Mouse (Mus musculus) megakaryocyte, adult 5-6 weeks (primary cell): ENCODE measurements around the gene Ptpro. TPM values are rescaled to one million over a fixed set of nuclear protein-coding genes. Genes with fewer than 3 reads are reported as not detected.

Experiments used
- ATAC-seq: 2 replicates; pipeline ENCODE4 v1.8.0; 2016; ENCODE audit warnings: mild to moderate bottlenecking, inconsistent platforms; ENCODE audit not compliant: poor library complexity, severe bottlenecking
- total RNA-seq, 2 experiments: library from RNA; stranded (forward) in 1 of 2; stranded (reverse) in 1 of 2; fragments of 153-499, 151-499 nt in 1 of 2; fragments of 221-1000, 200-1000 nt in 1 of 2; gene quantifications; 2 replicates each; pipeline versions ENCODE4 v1.2.3 to v1.2.4; 2015 to 2017

Gene Ptpro
- total RNA-seq, 2 experiments from 2014 or later, result 133 to 141 TPM

DNA sequence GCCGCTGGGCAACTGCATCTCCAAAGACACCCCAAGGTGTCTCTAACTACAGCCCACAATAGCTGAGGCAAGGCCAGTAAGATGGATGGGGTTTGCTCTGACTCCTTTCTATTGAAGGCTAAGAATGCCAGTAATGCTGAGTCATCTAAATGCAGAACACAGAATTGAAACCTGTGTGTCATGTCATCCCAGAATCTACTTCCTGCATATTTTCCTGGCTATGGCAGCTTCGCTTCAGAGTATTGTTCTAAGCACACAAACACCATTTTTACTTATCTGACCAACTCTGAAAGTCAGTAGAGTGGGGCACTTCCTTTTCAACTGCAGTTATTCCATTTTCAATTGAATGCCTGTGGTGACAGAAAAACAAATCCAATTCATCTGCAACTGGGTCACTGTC lies 40.3 kb downstream of the Ptpro start:
- ATAC-seq, result peak; percentile 66

DNA sequence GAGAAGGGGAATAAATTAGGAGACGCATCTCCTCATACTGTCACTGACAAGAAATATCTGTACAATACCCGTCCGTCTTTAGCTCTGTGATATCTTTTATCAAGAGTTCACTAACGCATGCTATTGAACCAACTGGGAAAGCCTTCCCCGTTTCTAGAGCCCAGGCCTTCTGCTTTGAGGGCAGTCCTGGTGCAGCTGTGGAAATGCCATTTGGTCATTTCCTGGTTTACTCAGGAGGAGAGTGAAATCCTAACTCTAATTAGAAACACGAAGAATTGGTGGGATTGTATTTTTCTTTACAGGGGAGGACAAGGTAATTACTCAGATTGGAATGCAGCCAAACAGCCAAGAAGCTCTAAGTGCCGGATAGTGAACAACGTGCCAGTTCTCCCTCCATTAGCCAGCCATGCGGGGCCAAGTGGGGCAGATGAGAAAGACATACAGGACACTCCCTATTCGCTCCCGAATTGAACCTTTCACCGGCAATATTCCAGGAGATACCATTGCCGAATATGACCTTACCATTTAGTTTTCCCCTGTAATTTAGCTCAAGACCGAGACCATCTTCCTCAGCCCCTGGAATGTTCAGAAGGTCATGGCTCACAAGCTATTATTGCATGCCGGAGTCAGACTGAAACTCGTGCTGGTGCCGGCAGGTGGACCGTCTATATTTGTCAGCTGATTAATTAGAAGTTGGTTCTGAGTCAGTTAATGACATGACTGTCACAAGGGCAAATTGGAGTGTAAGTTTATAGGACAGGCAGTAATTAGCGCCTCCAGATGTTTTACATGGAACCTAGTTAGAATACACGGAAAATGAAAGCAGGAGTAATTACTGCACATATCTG lies 43.1 kb downstream of the Ptpro start:
- no peak for ATAC-seq

DNA sequence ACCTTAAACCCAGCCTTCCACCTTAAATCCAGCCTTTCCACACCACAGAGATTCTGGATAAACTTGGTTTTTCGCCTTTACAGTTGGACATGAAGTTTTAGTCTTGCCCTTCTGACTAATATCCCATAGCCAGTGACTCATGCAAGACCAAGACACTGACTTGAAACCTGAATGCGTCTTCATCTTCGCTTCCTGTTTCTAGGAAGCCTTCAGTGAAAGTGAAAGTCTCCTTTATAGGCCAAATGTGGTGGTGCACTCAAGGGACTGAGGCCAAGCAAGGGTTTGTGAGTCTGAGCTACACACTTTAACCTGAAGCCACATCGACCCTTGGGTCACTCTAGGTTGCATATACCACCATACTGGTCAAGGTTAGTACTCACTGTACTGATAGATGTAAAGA lies 50.4 kb downstream of the Ptpro start:
- ATAC-seq, result peak; percentile 98

DNA sequence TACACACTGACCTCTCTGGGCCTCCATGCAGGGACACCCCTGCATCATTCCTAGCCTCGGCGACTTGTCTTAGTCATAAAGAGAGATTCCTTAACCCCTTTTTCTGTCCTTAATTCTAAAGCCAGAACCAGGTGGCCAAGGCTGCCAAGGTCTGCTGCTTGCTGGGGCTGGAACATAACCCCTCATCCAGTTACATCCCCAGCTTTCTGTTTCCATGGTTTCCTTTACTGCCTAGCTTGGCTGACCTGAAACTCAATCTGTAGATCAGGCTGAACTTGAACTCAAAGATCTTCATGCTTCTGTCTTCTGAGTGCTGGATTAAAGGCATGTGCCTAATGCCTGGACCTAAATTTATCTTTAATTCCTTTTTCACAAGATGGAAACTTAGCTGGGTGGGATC lies 51.7 kb downstream of the Ptpro start:
- no peak for ATAC-seq

DNA sequence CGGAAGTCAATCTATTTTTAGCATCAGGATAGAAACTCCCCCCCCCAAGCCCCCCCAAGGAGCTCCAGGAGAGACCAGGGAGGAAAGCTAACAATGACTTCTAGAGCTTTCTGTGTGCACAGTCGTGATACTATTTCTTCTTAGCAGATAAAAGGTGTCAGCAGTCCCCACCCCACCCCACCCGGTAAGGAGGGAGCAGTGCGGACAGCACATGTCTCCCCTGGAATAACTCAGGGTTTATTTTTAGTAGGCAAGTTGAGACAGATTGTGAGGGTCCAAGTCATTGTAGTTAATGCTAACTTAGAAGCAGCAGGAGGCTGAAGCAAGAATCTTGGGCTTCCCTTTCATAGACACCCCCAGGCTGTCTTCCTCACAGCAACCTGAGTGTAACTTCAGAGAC lies 63.1 kb downstream of the Ptpro start:
- no peak for ATAC-seq

DNA sequence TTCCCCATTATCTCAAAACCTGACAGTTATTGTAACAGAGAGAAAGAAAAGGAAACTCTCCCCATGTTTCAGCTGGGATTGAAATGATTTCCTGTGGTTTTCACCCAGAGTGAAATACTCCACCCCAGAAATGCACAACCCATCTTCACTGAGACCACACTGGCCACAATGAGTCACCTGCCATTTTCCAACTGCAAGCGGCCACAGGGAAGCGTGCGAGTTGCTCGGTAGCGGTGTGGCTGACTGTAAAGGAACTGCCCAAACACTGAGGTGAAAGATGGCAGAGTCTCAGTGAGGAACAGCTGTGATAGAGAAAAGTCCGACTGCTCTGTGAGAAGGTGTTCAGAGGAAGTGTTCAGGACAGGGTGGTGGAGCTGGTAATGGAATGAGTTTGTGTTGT lies 64.2 kb downstream of the Ptpro start:
- ATAC-seq, result peak; percentile 94

DNA sequence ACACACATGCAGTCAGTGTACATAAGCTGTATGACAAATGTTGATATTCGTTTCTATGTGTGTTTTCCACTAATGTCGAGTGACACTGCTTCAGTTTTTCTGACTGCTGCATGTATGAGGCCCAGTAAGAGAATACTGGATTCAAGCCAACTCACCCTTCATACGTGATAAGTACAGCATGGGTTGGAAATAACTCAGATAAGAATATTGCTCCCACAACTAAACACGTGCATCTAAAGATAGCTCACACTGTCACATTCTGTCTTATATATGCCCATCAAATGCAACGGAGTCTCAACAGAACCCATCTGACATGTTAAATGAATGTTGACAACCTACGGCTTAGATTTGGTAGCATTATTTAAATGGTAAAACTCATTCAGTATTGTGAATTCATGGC lies 65.4 kb downstream of the Ptpro start:
- no peak for ATAC-seq

DNA sequence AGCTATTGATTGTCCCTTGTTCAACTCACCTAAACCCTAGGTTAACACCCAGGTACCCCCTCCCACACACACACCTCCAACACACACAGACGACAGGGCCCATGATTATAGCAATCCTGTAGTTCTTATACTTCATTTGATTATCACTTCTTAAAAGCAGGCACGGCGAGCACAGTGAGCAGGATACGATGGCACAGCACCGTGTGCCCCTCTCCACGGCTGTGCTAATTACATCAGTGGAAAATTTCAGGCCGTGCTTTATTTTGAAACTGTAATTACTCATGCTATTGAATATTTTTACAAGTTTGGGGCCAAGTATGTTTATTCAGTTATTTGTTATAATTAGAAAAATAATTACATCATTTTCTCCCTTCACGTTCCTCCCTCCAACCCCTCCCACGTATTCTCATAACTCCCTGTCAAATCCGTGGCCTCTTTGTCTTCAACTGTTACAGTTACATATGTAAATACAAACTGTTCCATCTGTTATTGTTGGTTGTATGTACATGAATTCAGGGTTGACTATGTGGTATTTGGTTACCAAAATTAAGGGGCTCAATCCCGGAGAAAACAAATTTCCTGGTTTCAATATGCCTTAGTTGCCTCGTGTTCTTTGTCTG lies 66.2 kb downstream of the Ptpro start:
- ATAC-seq, result no peak

DNA sequence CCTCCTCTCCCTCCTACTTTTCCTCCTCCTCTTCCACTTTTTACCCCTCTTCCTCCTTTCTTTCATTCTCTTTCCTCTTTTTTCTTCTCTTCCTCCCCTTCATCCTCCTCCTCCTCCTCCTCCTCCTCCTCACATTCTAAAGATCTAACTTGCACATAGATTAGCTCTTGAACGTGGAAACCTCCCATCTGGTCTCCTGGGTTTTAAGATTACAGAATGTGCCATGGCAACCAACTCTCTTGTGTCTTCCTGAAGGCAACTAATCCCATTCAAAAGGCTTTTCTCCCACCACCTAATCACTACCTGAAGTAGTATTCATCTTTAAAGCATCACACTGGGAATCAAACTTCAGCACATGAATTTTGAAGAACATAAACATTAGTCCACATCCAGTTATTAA lies 67.5 kb downstream of the Ptpro start:
- no peak for ATAC-seq

DNA sequence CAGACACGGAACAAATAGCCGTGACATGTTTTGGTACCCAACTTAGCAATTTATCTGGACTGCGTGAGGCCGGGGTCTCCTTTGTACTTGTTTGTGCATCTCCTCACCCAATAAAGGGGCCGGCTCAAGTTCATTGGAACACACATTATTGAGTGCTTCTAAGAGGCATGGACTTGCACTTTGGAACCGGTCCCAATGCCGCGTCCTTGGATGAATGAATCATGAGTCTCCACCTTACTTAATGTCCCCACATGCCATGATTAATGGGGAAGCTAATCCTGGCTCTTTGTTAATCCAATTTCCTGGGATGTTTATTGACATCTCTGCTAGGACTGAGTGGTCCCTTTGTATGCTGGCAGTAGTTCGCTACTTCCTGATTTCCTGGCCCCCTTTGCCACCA lies 75.6 kb downstream of the Ptpro start:
- ATAC-seq, result no peak

DNA sequence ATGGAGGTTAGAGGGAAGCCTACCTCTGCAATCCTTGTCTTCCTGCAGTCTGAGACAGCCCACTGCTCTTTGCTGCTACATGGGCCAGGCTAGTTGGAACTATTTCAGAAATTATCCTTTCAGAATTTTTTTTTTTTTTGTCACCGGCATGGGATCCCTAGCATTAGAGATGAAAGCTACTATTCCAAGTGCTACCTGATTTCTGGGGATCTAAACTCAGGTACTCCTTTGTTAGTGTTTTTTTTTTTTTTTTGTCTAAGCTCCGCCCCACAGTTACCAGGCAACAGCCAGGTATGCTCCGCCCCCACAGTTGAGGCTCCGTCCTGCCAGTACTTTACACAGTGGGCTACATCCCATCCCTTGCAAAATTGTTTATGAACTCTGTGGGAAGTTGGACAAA lies 76.1 kb downstream of the Ptpro start:
- ATAC-seq, result no peak

DNA sequence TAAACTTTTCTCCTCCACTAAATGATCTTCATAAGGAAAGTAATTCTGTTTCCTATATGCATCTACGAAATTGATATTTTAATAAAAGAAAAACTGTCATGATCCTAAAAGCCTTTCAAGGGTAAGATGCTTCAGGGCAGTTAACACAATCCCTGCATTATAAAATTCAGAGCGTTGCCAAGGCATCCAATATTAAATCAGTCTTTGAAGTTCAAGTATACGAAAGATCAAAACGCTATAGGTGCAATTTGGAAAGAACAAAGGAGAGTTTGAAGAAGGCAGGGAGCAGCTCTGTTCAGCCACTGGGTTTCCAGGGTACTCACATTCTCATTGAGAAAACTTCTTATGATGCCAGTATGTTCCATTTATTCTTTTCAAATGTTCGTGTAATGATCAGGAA lies 78.7 kb downstream of the Ptpro start:
- ATAC-seq, result no peak

DNA sequence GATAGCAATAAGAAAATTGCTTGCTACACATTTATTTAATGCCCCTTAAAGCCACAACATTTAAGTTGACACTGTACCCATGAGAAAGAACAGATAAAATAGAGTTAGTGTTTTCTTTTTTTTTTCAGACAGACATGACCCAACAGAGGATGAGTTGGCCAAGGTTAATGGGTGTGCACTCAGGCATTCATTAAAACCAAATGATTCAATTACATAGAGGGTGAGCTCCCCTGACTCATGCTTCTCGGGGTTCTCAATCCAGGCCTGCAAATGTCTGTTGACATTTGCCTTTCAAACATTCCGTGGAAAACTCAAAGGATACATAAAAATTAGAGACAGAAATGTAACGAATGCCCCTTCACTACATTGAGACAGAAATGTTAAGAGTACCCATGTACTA lies 79.7 kb downstream of the Ptpro start:
- no peak for ATAC-seq

DNA sequence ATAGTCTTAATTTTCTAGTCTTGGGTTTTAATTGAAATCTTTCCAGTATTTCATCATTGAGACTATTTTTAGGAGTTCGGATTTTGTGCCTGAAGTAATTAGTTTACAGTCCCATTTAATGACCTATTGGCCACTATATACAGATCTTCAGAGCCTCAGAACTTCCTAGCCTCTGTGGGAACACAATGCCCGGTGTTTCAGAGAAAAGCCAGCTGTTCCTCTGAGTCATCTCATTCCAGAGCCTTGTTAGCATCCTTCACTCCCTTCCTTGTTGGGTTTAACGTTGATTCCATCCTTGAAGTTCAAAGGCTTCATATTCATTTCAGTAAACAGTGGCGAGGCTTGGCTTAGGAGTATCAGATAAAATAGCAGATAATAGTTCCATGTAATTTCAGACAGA lies 87.0 kb downstream of the Ptpro start:
- ATAC-seq, result no peak

DNA sequence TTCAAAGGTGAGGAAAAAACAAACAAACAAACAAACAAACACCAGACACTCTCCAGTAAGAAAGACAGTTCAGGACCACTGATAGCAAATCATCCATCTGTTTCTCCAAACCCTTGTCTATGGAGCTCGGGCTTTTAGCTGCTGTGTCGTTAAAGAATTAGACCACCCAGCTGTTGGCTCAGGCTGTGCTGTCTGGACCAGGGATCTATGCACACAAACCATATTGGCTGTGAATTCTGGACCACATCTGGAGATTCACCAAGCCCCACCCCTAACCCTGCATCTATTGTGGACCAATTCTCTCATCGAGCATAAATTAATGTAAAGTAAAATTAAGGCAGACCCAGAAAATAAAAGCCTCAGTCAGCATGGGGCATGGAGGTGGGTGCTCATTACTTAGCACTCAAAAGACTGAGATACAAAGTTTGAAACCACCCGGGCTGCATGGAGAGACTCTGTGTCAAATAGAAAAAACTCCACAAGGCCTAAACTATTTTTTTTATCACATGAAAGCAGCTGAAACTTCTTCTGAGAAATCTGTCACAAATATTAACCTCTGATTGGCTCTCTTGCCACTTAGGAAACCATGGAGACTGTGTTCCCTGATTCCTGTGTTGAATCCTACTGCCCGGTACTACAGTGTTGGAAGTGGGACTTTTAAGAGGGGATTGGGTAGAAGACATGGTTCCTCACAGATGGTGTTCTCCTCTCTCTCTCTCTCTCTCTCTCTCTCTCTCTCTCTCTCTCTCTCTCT lies 91.7 kb downstream of the Ptpro start:
- no peak for ATAC-seq

DNA sequence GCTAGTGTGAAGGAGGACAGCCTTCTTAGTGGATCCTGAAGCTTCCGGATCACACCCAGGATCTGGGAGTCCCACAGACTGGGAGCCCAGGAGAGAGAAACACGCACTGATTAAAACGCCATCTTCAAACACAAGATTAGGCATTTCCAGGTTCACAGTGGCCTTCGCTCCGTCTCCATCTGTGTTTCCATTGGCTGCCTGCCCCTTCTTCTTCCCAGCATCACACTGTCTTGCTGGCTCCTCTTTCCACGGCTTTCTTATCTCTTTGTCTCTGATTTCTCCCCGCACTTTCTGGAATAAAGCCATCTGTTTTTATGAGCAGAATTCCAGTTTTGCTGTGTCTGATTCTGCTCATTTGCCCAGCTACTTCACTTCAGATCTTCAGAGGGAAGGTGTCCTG lies 108.0 kb downstream of the Ptpro start:
- no peak for ATAC-seq

DNA sequence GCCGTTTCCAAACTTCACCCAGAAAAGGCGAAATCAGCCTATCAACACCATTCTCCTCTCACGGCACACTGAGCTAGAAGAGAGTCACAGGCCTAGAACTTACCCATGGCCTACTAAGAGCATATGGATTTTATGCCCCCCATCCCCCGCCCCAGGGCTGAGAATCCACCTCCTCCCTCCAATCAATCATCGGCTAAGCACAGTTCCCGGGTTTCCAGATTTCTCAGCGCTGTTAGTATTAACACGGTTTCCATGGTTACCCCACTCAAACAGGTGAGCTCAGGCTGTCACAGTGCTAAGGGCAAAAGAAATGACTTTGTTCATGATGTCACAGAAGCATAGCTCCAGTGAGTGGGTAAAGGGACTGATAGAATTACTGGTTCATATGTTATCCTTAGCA lies 110.1 kb downstream of the Ptpro start:
- ATAC-seq, result no peak

DNA sequence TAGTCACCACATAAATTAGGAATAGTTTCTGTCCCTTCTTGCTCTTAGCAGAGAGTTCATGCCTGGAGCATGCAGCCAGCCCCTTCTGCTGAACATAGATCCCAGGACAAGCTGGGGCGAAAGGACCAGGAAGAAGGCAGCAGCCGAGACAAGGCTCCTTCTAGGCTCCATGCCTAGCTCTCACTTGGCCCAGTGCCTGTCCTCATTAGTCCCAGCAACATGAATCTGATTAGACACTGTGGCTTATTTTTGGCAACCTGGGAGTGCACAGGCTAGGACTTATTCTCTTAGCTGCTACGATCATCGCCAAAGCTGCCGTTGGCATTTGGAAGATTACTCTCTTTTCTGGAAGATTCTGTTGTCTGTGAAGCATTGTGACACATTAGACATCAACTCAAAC lies 112.6 kb downstream of the Ptpro start:
- no peak for ATAC-seq

DNA sequence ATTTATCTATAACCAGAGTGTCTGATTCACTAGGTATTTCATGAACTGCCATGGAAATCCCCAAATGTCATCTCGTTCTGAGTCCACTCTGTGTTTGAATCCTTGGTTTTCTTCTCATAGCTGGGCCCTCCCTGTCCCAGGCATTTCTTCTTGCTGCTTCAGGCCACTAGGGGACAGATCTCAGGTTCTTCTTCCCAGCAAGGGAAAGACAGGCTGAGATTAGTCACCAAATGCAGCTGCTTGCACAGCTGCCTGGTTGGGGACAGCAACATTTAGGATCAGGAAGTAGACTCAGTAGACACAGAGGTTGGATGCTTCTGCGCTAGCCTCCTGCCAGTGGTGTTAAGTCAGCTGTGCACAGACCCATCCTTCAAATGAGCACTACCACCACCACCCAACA lies 113.5 kb downstream of the Ptpro start:
- peak; percentile 38; the same call in 1 of the 2 replicates for ATAC-seq

DNA sequence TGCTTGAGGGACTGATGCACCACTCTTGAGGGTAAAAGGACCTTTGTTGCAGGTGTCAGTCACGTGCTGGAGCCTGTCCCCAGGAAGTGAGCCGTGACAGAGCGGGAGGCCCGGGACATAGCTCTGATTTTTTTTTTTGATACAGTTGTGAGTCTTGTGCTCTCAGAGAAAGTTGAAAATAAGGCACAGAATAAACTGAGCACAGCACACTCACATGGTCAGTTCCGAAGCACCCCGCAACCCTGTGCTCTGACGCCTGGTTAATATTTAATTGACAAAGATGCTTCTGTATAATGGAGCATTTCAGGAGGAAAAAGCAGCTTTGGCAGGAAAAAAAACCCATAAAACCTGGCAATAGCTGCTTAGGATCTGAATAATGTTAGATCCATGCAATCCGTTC lies 118.6 kb downstream of the Ptpro start:
- ATAC-seq, result no peak

DNA sequence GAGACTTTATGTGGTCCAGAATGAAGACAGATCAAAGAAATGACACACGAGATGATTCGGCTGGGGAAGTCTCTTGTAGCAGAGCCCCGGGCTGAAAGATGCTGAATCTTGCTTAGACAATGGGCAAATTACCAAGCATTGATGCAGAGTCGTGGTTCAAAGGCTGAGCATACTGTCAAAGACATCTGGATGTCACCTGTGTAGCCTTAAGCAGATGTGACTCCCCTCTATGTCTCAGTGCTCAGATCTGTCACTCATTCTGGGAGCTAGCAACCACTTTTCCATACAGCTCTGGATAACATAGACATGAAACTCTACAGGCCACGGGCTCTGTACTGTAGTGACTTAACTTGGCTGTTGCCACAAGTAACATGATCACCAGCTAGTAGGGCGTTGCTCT lies 119.3 kb downstream of the Ptpro start:
- no peak for ATAC-seq

DNA sequence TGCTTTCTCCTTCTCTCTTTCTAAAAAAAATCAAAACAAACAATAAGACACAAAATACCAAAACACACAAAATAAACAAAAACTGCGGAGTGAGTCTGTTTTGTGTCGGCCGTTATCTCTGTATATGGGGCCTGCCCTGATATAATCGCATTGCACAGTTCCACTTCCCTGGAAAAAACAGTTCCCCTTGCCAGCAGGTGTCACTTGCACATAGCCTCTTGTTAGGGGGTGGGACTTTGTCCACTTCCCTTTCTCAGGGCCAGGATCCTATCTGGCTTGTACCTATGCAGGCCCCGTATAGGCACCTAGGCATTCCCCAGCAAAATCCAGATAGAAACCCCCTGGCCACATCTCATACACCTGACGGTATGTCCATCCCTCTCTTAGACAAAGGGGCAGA lies 121.8 kb downstream of the Ptpro start:
- ATAC-seq, result peak; percentile 76
